Mouse (Mus musculus): ENCODE measurements at regions not wholly inside any gene's neighbourhood (a gene's known extent, or its start where the extent isn't known, plus 50 kb on each side); places are given as distances from the start of the nearest gene placed in this dataset.

GRCm38 (mm10) chr7:144994229-144994628, 54.5 kb upstream of the Ccnd1 start:
- no peak for DNase-seq (ENCODE audit: low spot score in 2 of 2)

GRCm38 (mm10) chr7:144993566-144993965, 53.8 kb upstream of the Ccnd1 start:
- no peak for DNase-seq (ENCODE audit: low spot score in 2 of 2)

GRCm38 (mm10) chr7:144991760-144992159, 52.0 kb upstream of the Ccnd1 start:
- no peak for DNase-seq (ENCODE audit: low spot score in 2 of 2)

Data from left cerebral cortex, adult 9 months (tissue).